Mouse (Mus musculus) liver, adult 2 months (tissue): ENCODE results near the gene Rae1.

Experiments
- CTCF ChIP-seq: fragments of 200-500 bp; IDR thresholded peaks from 2 replicates; pipeline ENCODE4 v1.5.1; 2011; ENCODE audit warnings: low read depth, low read length, control low read depth
- POLR2A ChIP-seq: fragments of 200-500 bp; IDR thresholded peaks from 2 replicates; pipeline ENCODE4 v1.6.1; 2011; ENCODE audit warnings: low read length, control low read depth; ENCODE audit not compliant: insufficient read depth; ENCODE audit errors: extremely low read depth

GRCm38 (mm10) chr2:173003737-173004136, 3.8 kb downstream of the Rae1 start:
- TF ChIP-seq POLR2A (no peak), CTCF (no peak)
